8 mouse cellular contexts compared by ENCODE assay signal in genomic region chr11:69632284-69633089, GRCm38 (mm10). TPM values are rescaled to one million over a fixed set of nuclear protein-coding genes. Genes with fewer than 3 reads are reported as not detected.
DNase-seq lines count a peak whose midpoint lies in the region; ATAC-seq lines count a peak whose summit lies in the region.

Fxr2 (plus strand) TSS chr11:69632990.

- DNase-seq in adipocyte (ENCODE audit: low spot score) = peak; percentile 100
- peak; percentile 100 for DNase-seq in embryo, embryonic 10 days (ENCODE audit: low spot score)
- peak; percentile 100 for DNase-seq in gastrocnemius, postnatal 10 days
- peak; percentile 100 for DNase-seq in induced T-regulatory cell, adult 2 months (ENCODE audit: low read depth)
- DNase-seq in left cerebral cortex, adult 9 months (ENCODE audit: low spot score in 2 of 2) = peak; percentile 100
- peak; percentile 100 for DNase-seq in right cerebral cortex, postnatal 14 days
- DNase-seq in urinary bladder, postnatal 36 days (ENCODE audit: low spot score in 2 of 2) = peak; percentile 100

- ATAC-seq in megakaryocyte progenitor cell, adult 5-6 weeks (replicated peaks; ENCODE audit: poor library complexity) = peak; percentile 95

RNA-seq across cellular contexts. Expression of gene Fxr2, which starts in this region (rescaled TPM):
- 10 to 100 TPM; 66.3 to 85.0 TPM for total RNA-seq in gastrocnemius, postnatal 10 days (2021)
- total RNA-seq in megakaryocyte progenitor cell, adult 5-6 weeks (2015) = 27.3 and 43.5 TPM in 2 replicates
- 35.5 and 41.5 TPM in 2 replicates for total RNA-seq in megakaryocyte progenitor cell, adult 5-6 weeks (2017)

Comparison
In these comparisons a context has a peak if more than half of its experiments do, and no peak if none do; other contexts are left out.
1. Peak in every context shown above with its lines: DNase-seq and ATAC-seq.